Mouse (Mus musculus): ENCODE data around the gene Arhgef17.

DNA sequence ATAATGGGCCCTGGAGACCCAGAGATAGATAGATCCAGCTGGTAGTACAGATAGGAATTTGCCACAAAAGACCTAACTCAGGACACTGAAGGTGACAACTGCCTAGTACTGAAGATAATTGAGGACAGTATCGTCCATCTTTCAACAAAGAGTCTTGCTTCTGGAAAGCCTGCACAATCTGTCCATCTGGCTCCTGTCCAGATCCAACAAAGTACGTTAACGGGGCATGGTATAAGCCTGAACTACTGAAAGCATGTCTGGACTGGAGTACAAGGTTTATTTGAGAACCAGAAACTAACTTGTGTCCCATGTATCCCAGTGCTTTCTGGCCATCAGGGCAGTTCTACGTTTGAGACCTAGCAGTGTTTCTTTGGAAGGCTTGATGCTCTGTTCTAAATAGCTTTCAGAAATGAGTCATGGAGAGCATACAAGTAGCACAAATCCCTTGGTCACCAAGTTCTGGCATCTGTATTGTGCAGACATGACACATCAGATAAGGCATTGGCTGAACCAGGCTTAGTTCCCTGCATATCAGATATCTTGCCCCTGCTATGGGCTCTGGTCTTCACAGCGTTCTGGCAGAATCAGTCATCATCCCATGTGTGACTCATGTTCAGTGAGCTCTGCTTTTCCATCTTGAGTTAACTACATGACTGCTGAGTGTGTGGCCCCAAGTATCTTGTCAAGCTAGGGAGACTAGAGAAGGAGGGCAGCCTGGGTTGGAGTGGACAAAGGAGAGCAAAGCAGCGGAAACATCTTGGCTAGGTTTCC is 92.1 kb downstream of the Arhgef17 start:
- no peak for TF ChIP-seq CTCF (IDR thresholded peaks at IDR 0.05; ENCODE audit: low read depth)
- TF ChIP-seq EP300 (optimal IDR thresholded peaks at IDR 0.05): no peak
